ENCODE assay signal across 24 mouse cellular contexts in genomic region chr19:56017524-56017923, GRCm38 (mm10).
A peak's percentile ranks its signal among the peaks of the same experiment; 100 is the strongest.
DNase-seq lines count a peak whose midpoint lies in the region; ATAC-seq and TF ChIP-seq lines count a peak whose summit lies in the region.
"Had no signal": no experiment of that assay in that cellular context is flagged by ENCODE, and none has a peak within 500 bp of the region (broad histone marks: within the 10 kb centered on the region; RNA-seq: fewer than 3 reads in every experiment).

No protein-coding gene starts in this region.

- H3K27me3 ChIP-seq in heart, embryonic 16.5 days (ENCODE audit: control insufficient read depth, insufficient read depth, low read length), result no peaks in the 10 kb centered on the region
- H3K27me3 ChIP-seq in lung, embryonic 14.5 days (ENCODE audit: insufficient read depth, low read length), result no peaks in the 10 kb centered on the region
- peaks cover 10% of the 10 kb centered on the region for H3K27me3 ChIP-seq in embryonic facial prominence, embryonic 13.5 days
- H3K27me3 ChIP-seq in limb, embryonic 13.5 days, result no peaks in the 10 kb centered on the region
- H3K27me3 ChIP-seq: forebrain, embryonic 15.5 days; hindbrain, embryonic 13.5 days had no signal

- H3K9me3 ChIP-seq in heart, embryonic 16.5 days (replicated peaks; ENCODE audit: control insufficient read depth, low read length), result no peaks in the 10 kb centered on the region
- no peaks in the 10 kb centered on the region for H3K9me3 ChIP-seq in lung, embryonic 14.5 days (ENCODE audit: low read depth, low read length)
- H3K9me3 ChIP-seq in embryonic facial prominence, embryonic 13.5 days, result no peaks in the 10 kb centered on the region
- H3K9me3 ChIP-seq in limb, embryonic 13.5 days, result no peaks in the 10 kb centered on the region
- H3K9me3 ChIP-seq: forebrain, embryonic 15.5 days; heart, embryonic 13.5 days; hindbrain, embryonic 13.5 days; midbrain, embryonic 10.5 days had no signal

- ATAC-seq in heart, embryonic 16.5 days (replicated peaks; ENCODE audit: extremely low read depth, insufficient read depth, low FRiP score), result no peak
- ATAC-seq in lung, embryonic 14.5 days (ENCODE audit: insufficient read depth), result no peak
- no peak for ATAC-seq in embryonic facial prominence, embryonic 13.5 days (ENCODE audit: insufficient number of reproducible peaks, insufficient read depth, low FRiP score, low TSS enrichment, low read depth)
- ATAC-seq in limb, embryonic 13.5 days (ENCODE audit: low FRiP score, low read depth), result no peak
- ATAC-seq: forebrain, embryonic 15.5 days; inflammation-experienced regulatory T-cells, adult 6 months; midbrain, embryonic 16.5 days had no signal

- no peak overlapping the region for H3K9ac ChIP-seq in heart, embryonic 16.5 days (ENCODE audit: low read length)
- H3K9ac ChIP-seq in lung, embryonic 14.5 days, result no peak overlapping the region
- no peak overlapping the region for H3K9ac ChIP-seq in embryonic facial prominence, embryonic 13.5 days
- no peak overlapping the region for H3K9ac ChIP-seq in limb, embryonic 13.5 days
- H3K9ac ChIP-seq: forebrain, embryonic 15.5 days; heart, embryonic 13.5 days; hindbrain, embryonic 13.5 days had no signal

- no peak for DNase-seq in heart, adult 11 months
- peak; percentile 19 for DNase-seq in lung, embryonic 14.5 days
- no peak for DNase-seq in lung, postnatal 4 days
- no peak for DNase-seq in frontal cortex, postnatal 25 days (ENCODE audit: low spot score in 2 of 2)
- DNase-seq in frontal cortex, postnatal 36 days (ENCODE audit: low spot score in 2 of 2), result no peak
- DNase-seq: adrenal gland, postnatal 10 days; cerebellum, adult 18-20 months; cerebellum, postnatal 14 days; gastrocnemius, postnatal 14 days; heart, adult 18-20 months; heart, postnatal 36 days; kidney, adult 9 months; thymus, postnatal 25 days had no signal

- TF ChIP-seq CTCF in lung, embryonic 14.5 days (IDR thresholded peaks at IDR 0.05; ENCODE audit: low read depth), result no peak

- H3K36me3 ChIP-seq in heart, embryonic 16.5 days (ENCODE audit: control insufficient read depth, insufficient read depth), result no peaks in the 10 kb centered on the region
- no peaks in the 10 kb centered on the region for H3K36me3 ChIP-seq in lung, embryonic 14.5 days (ENCODE audit: insufficient read depth)
- no peaks in the 10 kb centered on the region for H3K36me3 ChIP-seq in embryonic facial prominence, embryonic 13.5 days
- H3K36me3 ChIP-seq in limb, embryonic 13.5 days, result no peaks in the 10 kb centered on the region
- H3K36me3 ChIP-seq: forebrain, embryonic 15.5 days; heart, embryonic 13.5 days; hindbrain, embryonic 13.5 days; midbrain, embryonic 10.5 days had no signal

- H3K4me3 ChIP-seq in heart, embryonic 16.5 days (ENCODE audit: low read length), result no peak overlapping the region
- no peak overlapping the region for H3K4me3 ChIP-seq in lung, embryonic 14.5 days (ENCODE audit: low read depth, low read length)
- H3K4me3 ChIP-seq in embryonic facial prominence, embryonic 13.5 days, result no peak overlapping the region
- no peak overlapping the region for H3K4me3 ChIP-seq in limb, embryonic 13.5 days
- H3K4me3 ChIP-seq: erythroblast, embryonic 14.5 days; forebrain, embryonic 15.5 days; heart, embryonic 13.5 days; hindbrain, embryonic 13.5 days; midbrain, embryonic 10.5 days; myocyte had no signal

- WGBS in heart, embryonic 16.5 days, result 69% methylated on average over 7 of the region's 7 CpGs
- 73% methylated on average over 7 of the region's 7 CpGs for WGBS in lung, embryonic 14.5 days
- 29% methylated on average over 7 of the region's 7 CpGs for WGBS in embryonic facial prominence, embryonic 13.5 days
- WGBS in limb, embryonic 13.5 days, result 24% methylated on average over 7 of the region's 7 CpGs

- H3K27ac ChIP-seq in heart, embryonic 16.5 days (ENCODE audit: low read length), result no peak overlapping the region
- no peak overlapping the region for H3K27ac ChIP-seq in lung, embryonic 14.5 days (ENCODE audit: low read depth)
- H3K27ac ChIP-seq in embryonic facial prominence, embryonic 13.5 days, result 0 out of 2 replicates have a peak overlapping the region, but pooled peaks have one; percentile 35
- peak overlapping the region; percentile 45; the same call in 1 of the 2 replicates for H3K27ac ChIP-seq in limb, embryonic 13.5 days
- H3K27ac ChIP-seq: forebrain, embryonic 15.5 days; heart, embryonic 13.5 days; hindbrain, embryonic 13.5 days; midbrain, embryonic 10.5 days had no signal

- H3K4me2 ChIP-seq in heart, embryonic 16.5 days (ENCODE audit: low read depth, low read length), result peak overlapping the region; percentile 16; the same call in 1 of the 2 replicates
- no peak overlapping the region for H3K4me2 ChIP-seq in lung, embryonic 14.5 days
- H3K4me2 ChIP-seq in embryonic facial prominence, embryonic 13.5 days, result no peak overlapping the region
- H3K4me2 ChIP-seq in limb, embryonic 13.5 days (replicated peaks), result peak overlapping the region; percentile 30; the same call in 1 of the 2 replicates
- H3K4me2 ChIP-seq: forebrain, embryonic 15.5 days; heart, embryonic 13.5 days; hindbrain, embryonic 13.5 days had no signal

- no peaks in the 10 kb centered on the region for H3K4me1 ChIP-seq in heart, embryonic 16.5 days (ENCODE audit: control insufficient read depth, insufficient read depth, low read length)
- H3K4me1 ChIP-seq in lung, embryonic 14.5 days (ENCODE audit: insufficient read depth), result no peaks in the 10 kb centered on the region
- H3K4me1 ChIP-seq in embryonic facial prominence, embryonic 13.5 days, result peaks cover 49% of the 10 kb centered on the region
- peaks cover 45% of the 10 kb centered on the region for H3K4me1 ChIP-seq in limb, embryonic 13.5 days
- H3K4me1 ChIP-seq: forebrain, embryonic 15.5 days; hindbrain, embryonic 13.5 days had no signal

Comparison
In these comparisons a context has a peak if more than half of its experiments do, and no peak if none do; other contexts are left out.
1. H3K27ac ChIP-seq: peak in embryonic facial prominence, embryonic 13.5 days (single experiment) and limb, embryonic 13.5 days (single experiment); none in heart, embryonic 16.5 days (single experiment) and lung, embryonic 14.5 days (single experiment).
2. H3K4me2 ChIP-seq: peak in heart, embryonic 16.5 days (single experiment) and limb, embryonic 13.5 days (single experiment); none in lung, embryonic 14.5 days (single experiment) and embryonic facial prominence, embryonic 13.5 days (single experiment).